Comparison of ENCODE assay signal across 8 mouse cellular contexts in the genomic region with DNA sequence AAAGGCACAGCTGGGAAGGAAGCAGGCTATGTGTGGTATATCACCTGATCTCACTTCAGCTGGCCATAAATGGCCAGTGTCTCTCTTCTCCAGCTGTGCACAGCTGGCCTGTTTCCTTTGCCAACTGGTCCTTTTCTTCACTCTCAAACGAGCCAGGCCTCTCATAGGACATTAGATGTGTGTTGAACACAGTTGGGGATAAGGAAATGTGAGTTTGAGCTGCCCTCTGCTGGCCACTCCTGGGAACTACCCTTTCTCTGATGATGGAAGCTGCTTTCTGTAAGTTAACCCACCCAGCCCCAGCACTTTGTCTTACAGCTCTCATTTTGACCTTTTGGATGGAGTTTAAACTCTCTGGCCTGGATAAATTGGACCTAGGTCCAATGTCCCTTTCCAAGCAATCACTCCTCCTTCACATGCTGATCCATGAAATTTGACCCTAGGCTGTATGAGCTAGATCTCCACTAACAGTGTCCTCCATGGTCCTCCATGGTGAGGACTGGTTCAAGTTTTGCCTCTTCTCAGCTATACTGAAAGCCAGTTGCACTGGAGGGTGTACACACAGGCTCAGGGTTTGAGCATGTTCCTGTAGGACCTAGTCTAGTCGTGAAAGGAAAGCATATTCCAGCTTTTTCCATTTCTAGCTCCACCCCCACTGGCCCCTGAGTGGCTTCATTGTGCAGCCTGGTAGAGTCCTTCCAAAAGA. TPM values are rescaled to one million over a fixed set of nuclear protein-coding genes. Genes with fewer than 3 reads are reported as not detected.
A peak's percentile ranks its signal among the peaks of the same experiment; 100 is the strongest.
DNase-seq lines count a peak whose midpoint lies in the region; ATAC-seq and TF ChIP-seq lines count a peak whose summit lies in the region.

No protein-coding gene starts in this region.

- H3K27ac ChIP-seq in cerebellum, adult 2 months (ENCODE audit: insufficient read depth, low read length): no peak overlapping the region
- H3K27ac ChIP-seq in forebrain, postnatal 0 days (ENCODE audit: low read depth, low read length): no peak overlapping the region; the same call in 1 of the 2 replicates
- H3K27ac ChIP-seq in layer of hippocampus, adult 2 months: peak overlapping the region; percentile 43
- no peak overlapping the region for H3K27ac ChIP-seq in lung, embryonic 15.5 days

- TF ChIP-seq POLR2A in cerebellum, adult 2 months (IDR thresholded peaks at IDR 0.05; ENCODE audit: borderline replicate concordance, insufficient read depth, low read length): no peak

- peak; percentile 86 for DNase-seq in MN1 (ENCODE audit: low spot score)
- peak; percentile 81 to 91 for DNase-seq in cerebellum, adult 2 months
- peak; percentile 95 for DNase-seq in forebrain, postnatal 0 days
- DNase-seq in heart, postnatal 4 days: peak; percentile 94
- DNase-seq in layer of hippocampus, adult 2 months (ENCODE audit: low spot score in 2 of 2): peak; percentile 92
- peak; percentile 85 for DNase-seq in ovary, postnatal 14 days (ENCODE audit: low spot score)
- peak; percentile 72 for DNase-seq in thymus, postnatal 0 days (ENCODE audit: low spot score)

- H3K27me3 ChIP-seq in cerebellum, adult 2 months (ENCODE audit: control insufficient read depth, insufficient read depth, low read length): no peaks in the 10 kb centered on the region
- no peaks in the 10 kb centered on the region for H3K27me3 ChIP-seq in forebrain, postnatal 0 days (ENCODE audit: insufficient read depth, low read length)
- no peaks in the 10 kb centered on the region; the same call in 1 of the 2 replicates for H3K27me3 ChIP-seq in lung, embryonic 15.5 days

- WGBS in cerebellum, adult 2 months: 10% methylated on average over 2 of the region's 2 CpGs
- 6% methylated on average over 2 of the region's 2 CpGs for WGBS in forebrain, postnatal 0 days
- WGBS in lung, embryonic 15.5 days: 5% methylated on average over 2 of the region's 2 CpGs

- TF ChIP-seq CTCF in cerebellum, adult 2 months (IDR thresholded peaks at IDR 0.05; ENCODE audit: borderline replicate concordance, insufficient read depth, low read depth, low read length): peak; percentile 96
- peak; percentile 97 for TF ChIP-seq CTCF in forebrain, postnatal 0 days (IDR thresholded peaks at IDR 0.05; ENCODE audit: low read depth)
- TF ChIP-seq CTCF in layer of hippocampus, adult 2 months (conservative IDR thresholded peaks at IDR 0.05): peak; percentile 98

- no peaks in the 10 kb centered on the region for H3K9me3 ChIP-seq in forebrain, postnatal 0 days (ENCODE audit: low read length)
- no peaks in the 10 kb centered on the region for H3K9me3 ChIP-seq in lung, embryonic 15.5 days

- H3K4me3 ChIP-seq in cerebellum, adult 2 months (replicated peaks; ENCODE audit: insufficient read depth, low read depth, low read length): no peak overlapping the region
- H3K4me3 ChIP-seq in forebrain, postnatal 0 days (ENCODE audit: low read depth, low read length): no peak overlapping the region
- no peak overlapping the region for H3K4me3 ChIP-seq in layer of hippocampus, adult 2 months
- H3K4me3 ChIP-seq in lung, embryonic 15.5 days: no peak overlapping the region

- no peaks in the 10 kb centered on the region for H3K36me3 ChIP-seq in forebrain, postnatal 0 days (ENCODE audit: insufficient read depth)
- H3K36me3 ChIP-seq in lung, embryonic 15.5 days: no peaks in the 10 kb centered on the region

- ATAC-seq in forebrain, postnatal 0 days: peak; percentile 85
- peak; percentile 86 for ATAC-seq in lung, embryonic 15.5 days (ENCODE audit: borderline replicate concordance, extremely low read depth, low FRiP score, low TSS enrichment)

- H3K4me2 ChIP-seq in forebrain, postnatal 0 days (ENCODE audit: low read depth): no peak overlapping the region
- H3K4me2 ChIP-seq in lung, embryonic 15.5 days: no peak overlapping the region

- H3K4me1 ChIP-seq in cerebellum, adult 2 months (ENCODE audit: control insufficient read depth, insufficient read depth, low read length): no peaks in the 10 kb centered on the region
- H3K4me1 ChIP-seq in forebrain, postnatal 0 days (ENCODE audit: insufficient read depth): no peaks in the 10 kb centered on the region
- H3K4me1 ChIP-seq in lung, embryonic 15.5 days: peaks cover 7% of the 10 kb centered on the region

- H3K9ac ChIP-seq in forebrain, postnatal 0 days: no peak overlapping the region
- no peak overlapping the region for H3K9ac ChIP-seq in lung, embryonic 15.5 days

RNA-seq across cellular contexts. Expression of gene Eps8l3, which starts 13.0 kb away (rescaled TPM):
- 0.05 TPM in 2 replicates for polyA plus RNA-seq in cerebellum, adult 2 months (2012; rRNA removed)
- not detected in 2 replicates for total RNA-seq in forebrain, postnatal 0 days (2014; rRNA removed)
- polyA plus RNA-seq in forebrain, postnatal 0 days (2015; fragmentation: Nextera tagmentation; extraction: Ambion mirVana): not detected in 2 replicates
- total RNA-seq in heart, postnatal 4 days (2021): not detected
- not detected for total RNA-seq in layer of hippocampus, adult 2 months (2021)
- polyA plus RNA-seq in lung, embryonic 15.5 days (2015; fragmentation: Nextera tagmentation; extraction: Ambion mirVana): not detected in 2 replicates
- polyA plus RNA-seq in thymus, postnatal 0 days (2015; fragmentation: Nextera tagmentation; extraction: Ambion mirVana): 0.12 and 0.13 TPM in 2 replicates

RNA-seq across cellular contexts. Expression of gene Gstm5, which starts 31.6 kb away (rescaled TPM):
- 252 and 282 TPM in 2 replicates for polyA plus RNA-seq in cerebellum, adult 2 months (2012; rRNA removed)
- total RNA-seq in forebrain, postnatal 0 days (2014; rRNA removed): 141 and 164 TPM in 2 replicates
- polyA plus RNA-seq in forebrain, postnatal 0 days (2015; fragmentation: Nextera tagmentation; extraction: Ambion mirVana): 250 and 273 TPM in 2 replicates
- total RNA-seq in heart, postnatal 4 days (2021): 10 to 100 TPM; 48.2 to 50.6 TPM
- total RNA-seq in layer of hippocampus, adult 2 months (2021): 100 to 1,000 TPM; 282 to 304 TPM
- 116 and 127 TPM in 2 replicates for polyA plus RNA-seq in lung, embryonic 15.5 days (2015; fragmentation: Nextera tagmentation; extraction: Ambion mirVana)
- polyA plus RNA-seq in thymus, postnatal 0 days (2015; fragmentation: Nextera tagmentation; extraction: Ambion mirVana): 14.4 and 14.9 TPM in 2 replicates
